Mouse (Mus musculus) E14TG2a.4 (cell line): ENCODE results near the gene Nt5c2.

Experiments used
- CTCF ChIP-seq: conservative IDR thresholded peaks from 2 replicates; pipeline ENCODE4 v1.5.1; 2014; ENCODE audit warnings: low read length
- NANOG ChIP-seq: IDR thresholded peaks from 2 replicates; pipeline ENCODE4 v1.6.1; 2014; ENCODE audit warnings: borderline replicate concordance, low read length, mixed read lengths
- POU5F1 ChIP-seq: IDR thresholded peaks from 2 replicates; pipeline ENCODE4 v1.6.1; 2014; ENCODE audit warnings: low read length, borderline replicate concordance

DNA sequence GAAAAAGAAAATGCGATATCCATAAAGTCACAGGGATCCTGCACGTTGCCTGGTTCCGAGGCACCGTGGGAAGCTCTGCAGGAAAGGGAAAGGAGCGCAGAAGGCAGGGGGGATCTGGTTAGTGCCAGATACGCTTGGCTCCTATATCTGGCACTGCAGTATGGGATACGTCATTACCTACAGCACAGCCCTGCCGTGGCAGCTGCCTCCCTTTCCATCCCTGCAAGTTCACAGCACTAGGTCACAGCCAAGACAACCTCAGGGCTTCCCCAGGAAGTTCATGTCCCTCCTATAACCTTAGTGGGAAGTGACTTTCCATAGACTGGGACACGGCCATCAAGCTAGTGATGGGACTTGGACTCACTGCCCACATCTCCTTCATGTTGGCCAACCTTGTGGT lies 18.9 kb downstream of the Nt5c2 start:
- TF ChIP-seq CTCF (no peak), NANOG (no peak), POU5F1 (no peak)
